Mouse (Mus musculus): ENCODE results near the gene Pcsk4.
"Not testable (repeated sequence)": the region's sequence is repeated elsewhere in the genome, so short reads cannot be mapped to it uniquely, and the experiment has no call there.

The Pcsk4 gene

DNA sequence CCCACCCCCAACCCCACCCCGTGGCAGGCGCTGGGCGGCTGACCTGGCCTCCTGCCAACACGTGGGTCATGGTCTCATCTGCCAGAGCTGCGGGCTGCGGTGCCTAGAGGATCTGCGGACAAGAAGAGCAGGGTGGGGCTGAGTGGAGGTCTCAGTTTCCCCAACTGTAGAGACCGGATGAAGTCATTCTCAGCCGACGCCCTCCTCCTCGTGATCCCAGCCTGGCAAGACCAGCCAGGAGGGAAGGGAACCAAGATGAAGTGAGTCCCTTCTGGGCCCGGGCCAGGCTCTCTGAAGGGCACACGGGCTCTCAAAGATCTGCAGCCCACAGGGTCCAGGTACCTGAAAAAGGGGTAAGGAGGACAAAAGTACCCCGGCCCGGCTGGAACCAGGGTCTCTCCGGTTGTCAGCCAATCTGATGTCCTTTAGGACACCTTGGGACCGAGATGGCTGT lies 18.2 kb upstream of the Pcsk4 start:
- no peak for DNase-seq

DNA sequence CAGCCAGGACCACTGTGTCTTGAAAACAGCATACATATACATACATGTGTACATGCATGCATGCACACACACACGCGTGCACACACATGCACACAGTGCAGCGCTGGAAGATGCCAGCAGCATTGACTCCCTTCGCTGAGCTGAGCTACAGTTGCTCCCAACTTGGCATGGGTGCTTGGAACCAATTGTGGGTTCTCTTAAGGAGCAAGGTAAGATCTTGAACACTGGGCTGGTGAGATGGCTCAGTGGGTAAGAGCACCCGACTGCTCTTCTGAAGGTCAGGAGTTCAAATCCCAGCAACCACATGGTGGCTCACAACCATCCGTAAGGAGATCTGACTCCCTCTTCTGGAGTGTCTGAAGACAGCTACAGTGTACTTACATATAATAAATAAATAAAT lies 16.6 kb upstream of the Pcsk4 start:
- not testable (repeated sequence) for DNase-seq

DNA sequence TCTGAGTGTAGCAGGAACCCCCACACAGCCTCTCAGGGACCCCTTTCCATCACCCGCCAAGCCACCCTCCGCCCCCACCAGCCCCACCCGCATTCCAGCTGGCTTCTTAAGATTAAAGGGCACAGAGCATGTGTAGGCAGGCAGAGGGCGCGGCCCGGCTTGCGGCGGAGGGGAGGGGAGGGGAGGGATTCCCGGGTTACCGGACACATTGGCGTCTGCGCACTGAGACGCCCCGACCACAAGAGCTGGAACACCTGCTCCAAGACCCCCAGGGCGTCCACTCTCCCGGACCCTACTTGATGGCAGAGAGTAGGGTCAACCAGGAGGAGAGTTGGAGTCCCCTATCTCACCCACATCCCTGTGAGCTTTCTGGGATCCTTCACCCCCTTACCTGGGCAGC lies 15.8 kb upstream of the Pcsk4 start:
- DNase-seq: no peak

GRCm38 (mm10) chr10:80344131-80344661 lies 14.9 kb upstream of the Pcsk4 start:
- no peak for DNase-seq

DNA sequence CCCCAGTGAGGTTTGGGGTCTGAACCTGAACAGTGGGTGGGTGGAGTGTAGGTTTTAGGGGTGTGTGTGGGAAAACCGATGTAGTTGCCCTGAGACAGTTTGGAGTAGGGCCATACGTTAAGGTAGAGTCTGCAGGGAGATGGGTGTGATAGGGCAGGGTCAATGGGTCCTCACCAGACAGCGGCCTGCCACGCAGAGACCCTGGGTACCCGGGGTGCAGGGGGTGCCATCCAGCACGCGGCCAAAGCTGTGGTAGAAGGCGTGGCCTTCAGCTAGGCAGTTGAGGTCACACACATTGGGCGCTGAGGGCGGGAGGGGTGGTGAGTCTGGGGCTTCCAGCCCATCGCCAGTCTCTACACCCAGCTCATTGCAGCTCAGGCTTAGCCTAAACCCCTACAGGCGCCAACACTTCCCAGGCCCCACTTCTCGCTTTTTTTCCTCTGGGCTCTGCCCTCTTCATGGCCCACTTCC lies 14.2 kb upstream of the Pcsk4 start:
- no peak for DNase-seq

DNA sequence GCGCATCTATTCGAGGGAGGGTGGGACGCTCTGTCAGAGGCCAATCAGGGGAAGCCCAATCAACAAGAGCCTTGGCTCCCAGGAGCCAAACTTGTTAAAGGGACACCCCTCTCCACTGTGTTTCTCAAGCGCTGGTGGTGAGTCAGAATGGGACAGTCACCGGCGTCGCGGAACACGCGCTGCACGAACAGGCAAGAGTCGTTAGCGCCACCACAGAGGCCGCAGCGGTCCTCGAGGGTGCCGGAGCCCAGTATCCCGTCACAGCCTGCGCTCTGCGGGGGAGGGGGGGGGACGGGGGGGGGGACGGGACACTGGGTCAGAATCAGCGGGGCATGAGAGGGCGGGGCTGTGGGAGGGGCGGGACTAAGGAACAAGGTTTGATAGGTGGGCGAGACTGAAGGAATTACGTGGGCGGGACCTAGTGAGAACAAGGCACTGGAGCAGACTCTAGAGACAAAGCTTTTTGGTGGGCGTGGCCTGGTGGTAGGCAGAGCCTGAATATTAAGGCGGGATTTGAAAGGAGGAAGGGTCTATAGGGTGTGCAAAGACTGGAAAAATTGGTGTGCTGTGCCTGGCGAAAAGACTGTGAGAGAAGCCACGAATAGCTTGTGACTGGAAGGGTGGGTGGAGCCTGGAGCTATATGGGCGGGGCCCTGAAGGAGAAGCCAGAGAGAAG lies 13.6 kb upstream of the Pcsk4 start:
- DNase-seq: peak; percentile 45

DNA sequence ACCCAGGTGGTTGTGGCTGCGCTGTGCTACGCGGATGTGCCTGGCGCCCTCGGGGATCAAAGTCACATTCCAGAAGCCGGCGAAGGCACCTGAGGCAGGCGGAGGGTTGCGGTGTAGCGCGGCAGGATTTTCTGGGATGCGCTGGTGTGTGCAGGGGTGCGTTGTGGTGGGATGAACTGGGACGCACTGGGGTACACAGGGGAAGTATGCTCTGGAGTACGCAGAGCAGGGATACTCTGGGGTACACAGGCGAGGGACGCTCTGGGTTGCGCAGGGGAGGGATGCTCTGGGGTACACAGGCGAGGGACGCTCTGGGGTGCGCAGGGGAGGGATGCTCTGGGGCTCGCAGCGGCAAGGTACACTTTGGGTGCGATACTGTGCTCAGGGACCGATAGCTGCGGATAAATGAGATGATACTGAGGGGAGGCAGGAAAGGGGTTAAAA lies 13.0 kb upstream of the Pcsk4 start:
- no peak for DNase-seq

DNA sequence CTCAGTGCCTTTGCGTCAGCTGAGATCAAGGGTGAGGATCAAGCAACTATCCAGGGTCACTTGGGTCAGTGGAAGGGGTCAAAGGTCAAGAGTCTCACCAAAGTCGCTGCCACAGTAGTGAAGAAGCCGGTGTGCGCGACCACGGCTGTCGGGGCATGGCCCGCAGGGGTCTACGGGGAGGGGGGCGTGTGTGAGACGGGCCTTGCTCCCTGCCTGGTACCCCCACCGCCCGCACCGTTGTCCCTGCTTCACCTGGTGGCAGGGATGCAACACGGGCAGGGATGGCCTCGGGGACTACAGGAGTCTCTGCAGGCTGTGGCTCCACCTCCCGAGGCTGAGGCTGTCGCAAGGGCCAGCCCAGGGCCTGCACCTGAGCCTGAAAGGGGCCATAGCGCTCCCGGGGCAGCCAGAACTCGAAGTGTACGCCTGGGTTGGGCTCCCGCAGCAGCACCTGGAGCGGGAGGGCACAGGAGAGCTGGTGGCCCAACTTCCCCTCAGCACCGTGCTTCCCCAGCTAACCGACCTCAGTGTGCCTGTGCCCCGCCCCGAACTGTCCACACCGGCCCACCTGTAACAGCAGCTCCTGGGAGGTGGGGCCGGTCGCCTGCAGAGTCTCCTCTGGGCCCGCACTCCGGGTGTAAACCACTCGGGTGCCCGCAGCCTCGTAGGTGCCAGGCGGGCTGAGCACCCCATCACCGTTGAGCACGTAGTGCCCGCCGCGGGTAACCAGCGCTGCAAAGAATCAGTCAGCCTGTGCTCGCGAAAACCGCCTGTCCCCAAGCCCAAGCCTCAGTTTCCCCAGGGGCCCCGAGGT lies 12.4 kb upstream of the Pcsk4 start:
- DNase-seq: no peak

DNA sequence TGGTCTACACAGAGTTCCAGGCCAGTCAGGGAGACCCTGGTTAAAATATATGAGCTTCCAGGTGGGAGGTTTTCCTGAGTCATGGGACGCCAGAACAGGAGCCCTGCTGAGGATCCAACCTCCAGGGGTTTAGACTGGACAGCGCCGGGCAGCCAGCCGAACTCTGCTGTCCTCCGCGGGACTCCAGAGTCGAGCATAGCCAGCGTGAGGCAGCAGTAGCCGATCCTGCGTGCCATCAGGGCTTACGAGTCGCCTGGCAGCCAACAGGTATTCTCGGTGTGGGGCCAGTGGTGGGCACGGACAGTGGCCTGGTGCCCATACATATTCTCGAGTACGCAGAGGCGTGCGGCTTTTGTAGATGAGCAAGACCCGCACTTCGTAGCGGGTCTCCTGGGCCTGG lies 11.7 kb upstream of the Pcsk4 start:
- no peak for DNase-seq

DNA sequence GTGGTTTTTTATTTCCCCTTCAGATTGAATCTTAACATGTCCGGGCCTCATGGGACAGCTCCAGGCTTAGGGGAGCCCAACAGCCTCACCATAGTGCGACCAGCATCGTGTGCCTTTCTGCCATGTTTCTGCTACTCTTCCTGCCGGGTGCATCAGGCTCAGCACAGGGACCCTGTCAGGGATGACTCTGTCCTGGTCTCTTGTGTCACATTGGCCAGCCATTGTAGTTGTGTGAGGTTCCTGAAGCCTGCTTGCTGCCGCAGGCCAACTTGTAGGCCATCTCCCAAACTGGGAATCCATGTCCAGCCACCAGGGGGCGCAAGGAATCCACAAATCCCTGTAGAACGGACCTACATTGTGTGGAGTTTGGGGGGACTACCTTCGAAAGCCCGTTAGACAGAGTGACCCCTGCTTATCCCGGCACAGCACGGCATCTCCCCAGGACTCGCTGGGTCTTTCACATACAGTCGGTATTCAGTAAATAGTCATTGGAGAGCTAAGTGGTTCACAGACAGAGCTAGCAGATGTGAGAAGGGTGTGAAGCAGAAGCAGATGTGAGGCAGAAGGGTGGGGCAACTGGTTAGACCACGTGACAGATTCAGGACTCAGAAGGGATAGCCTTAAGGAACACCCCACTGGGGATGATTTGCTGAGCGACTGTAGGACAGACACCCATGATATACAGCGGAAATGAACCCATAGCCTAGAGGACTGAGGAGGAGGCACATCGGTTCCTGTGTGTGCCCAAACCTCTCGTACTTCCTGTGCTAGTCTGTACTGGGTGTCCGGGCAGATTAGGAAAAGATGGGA lies 10.8 kb upstream of the Pcsk4 start:
- DNase-seq: peak; percentile 90

DNA sequence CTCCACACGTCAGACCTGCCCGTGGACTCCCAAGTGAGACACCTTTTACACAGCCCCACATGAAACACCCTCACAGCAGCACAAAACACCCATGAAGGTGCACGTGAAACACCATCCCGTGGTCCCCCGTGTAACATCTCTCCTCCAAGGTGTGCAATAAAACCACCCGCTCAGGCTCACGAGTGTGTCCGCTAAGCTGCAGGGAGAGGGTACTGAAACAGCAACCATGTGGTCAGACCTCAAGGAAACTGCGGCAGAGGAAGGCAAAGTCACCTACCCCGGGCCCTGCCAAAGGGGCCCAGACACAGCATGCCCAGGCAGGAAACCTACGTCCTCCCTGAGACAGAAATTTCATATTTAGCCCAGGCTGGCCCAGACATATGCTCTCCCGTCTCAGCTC lies 7.0 kb upstream of the Pcsk4 start:
- DNase-seq: no peak

DNA sequence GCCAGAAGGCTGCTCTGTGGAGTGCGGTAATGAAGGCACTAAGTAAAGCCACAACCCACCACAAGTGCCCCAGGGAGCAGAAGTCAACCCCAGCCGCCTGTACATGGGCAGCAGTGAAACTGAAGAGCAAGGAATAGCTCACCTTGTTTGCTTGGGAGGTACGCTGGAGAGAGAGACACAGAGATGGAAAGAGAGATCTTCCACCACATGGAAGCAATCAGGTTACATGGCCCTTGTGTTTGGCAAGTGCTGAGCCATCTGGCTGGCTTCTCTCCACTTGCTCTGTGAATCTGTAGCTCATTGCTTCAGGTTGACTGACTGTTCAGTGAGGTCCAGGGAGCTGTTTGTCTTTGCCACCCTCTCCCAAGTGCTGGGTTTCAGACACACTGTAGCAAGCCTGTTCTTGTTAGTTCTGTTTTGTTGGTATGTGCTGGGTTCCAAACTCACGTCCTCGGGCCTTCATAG lies 3.3 kb upstream of the Pcsk4 start:
- DNase-seq: peak; percentile 83

GRCm38 (mm10) chr10:80331636-80332524 lies 2.6 kb upstream of the Pcsk4 start:
- DNase-seq: no peak

DNA sequence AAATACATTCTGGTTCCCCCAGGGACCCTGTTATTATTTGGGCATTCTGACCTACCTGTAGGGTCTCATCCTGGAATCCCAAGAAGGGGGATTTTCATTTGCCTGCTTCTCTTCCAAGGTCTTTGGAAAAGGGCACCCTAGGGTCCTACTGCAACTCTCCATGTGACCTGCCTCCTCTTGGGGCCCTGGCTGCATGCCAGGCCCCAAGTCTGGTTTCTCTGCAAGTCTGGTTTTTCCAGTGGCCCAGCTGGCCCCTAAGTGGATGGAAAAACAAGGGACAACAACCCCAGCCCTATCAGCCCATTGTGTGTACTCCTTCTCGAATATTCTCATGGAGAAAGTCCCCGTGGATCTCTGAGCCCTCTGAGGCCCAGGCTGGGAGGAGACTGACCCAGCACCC lies 1.6 kb upstream of the Pcsk4 start:
- no peak for DNase-seq

- DNase-seq: peak; percentile 64
These were observed 786 bp upstream of the Pcsk4 start for GRCm38 (mm10) chr10:80330084-80330483.

GRCm38 (mm10) chr10:80325045-80325444 lies 4.3 kb downstream of the Pcsk4 start:
- peak; percentile 71 for DNase-seq

DNA sequence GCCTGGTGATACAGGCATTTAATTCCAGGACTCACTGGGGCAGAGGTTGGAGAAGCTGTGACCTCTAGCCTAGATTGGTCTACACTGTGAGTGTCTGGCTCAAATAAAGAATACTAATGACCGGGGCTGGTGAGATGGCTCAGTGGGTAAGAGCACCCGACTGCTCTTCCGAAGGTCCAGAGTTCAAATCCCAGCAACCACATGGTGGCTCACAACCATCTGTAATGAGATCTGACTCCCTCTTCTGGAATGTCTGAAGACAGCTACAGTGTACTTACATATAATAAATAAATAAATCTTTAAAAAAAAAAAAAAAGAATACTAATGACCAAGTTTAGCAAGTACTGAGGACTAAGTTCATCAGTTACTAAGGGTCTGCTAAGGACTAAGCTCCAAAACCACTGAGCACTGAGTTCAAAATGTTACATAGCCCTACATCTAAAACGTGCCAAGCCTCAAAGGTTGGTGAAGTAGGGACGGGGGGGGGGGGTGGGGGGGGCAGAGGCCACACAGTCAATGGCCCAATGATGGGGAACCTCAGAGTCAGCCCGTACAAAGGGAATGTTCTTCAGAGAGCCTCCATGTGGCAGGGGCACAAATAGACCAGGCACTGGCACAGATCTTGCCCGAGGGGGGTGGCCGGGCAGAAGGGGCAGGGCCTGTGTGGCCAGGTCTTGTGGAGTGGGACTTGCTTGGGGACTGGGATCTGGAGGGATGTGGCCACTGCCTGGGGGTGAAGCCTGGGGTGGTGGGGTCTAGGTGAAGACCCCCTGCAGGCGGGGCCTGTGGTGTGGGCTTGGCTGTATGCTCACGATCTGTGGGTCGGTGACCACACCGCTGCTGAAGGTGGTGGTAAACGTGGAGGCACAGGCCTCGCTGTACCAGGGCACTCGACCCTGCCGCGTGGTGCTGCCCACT lies 4.9 kb downstream of the Pcsk4 start:
- DNase-seq: no peak

DNA sequence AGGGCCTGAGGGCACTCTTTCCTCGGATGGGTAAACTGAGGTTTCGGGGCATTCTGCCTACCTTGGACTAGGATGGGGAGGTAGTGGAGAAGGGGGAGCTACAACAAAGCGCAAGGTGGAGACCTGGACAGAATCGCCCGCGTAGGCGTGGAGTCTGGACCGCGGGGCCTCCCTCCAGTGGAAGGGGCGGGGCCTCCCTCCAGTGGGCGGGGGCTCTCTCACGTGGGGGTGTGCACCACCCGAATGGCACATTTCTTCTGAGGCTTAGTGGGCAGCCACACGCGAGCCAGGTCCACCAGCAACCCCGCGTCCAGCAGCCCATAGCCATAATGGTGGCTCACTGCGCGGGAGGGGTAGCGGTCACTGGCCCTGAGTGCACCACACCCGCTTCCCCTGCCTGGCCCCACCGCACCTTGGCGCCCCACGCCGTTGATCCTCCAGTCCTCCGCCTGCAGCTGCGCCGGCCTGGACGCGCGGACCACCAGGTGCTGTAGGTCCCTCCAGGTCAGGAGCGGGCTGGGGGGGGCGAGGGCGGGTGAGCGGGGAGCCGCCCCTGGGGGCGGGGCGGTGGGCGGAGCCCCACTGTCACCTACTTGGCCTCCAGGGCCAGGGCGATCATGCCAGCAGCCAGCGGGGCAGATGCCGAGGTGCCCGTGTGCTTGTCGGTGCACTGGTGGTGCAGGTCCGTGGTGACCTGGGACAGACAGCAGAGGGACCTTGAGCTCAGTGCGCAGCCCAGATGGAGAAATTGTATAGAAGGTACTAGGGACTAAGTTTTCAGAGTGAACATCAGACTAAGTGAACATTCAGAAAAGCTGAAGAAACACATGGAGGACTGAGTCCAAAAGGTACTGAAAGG lies 5.8 kb downstream of the Pcsk4 start:
- peak; percentile 80 for DNase-seq

- no peak for DNase-seq
These were observed 6.5 kb downstream of the Pcsk4 start for GRCm38 (mm10) chr10:80322811-80323211.

Data from cerebellum, adult 9-10 months (tissue).